ENCODE assay signal across 8 mouse cellular contexts in the genomic region with DNA sequence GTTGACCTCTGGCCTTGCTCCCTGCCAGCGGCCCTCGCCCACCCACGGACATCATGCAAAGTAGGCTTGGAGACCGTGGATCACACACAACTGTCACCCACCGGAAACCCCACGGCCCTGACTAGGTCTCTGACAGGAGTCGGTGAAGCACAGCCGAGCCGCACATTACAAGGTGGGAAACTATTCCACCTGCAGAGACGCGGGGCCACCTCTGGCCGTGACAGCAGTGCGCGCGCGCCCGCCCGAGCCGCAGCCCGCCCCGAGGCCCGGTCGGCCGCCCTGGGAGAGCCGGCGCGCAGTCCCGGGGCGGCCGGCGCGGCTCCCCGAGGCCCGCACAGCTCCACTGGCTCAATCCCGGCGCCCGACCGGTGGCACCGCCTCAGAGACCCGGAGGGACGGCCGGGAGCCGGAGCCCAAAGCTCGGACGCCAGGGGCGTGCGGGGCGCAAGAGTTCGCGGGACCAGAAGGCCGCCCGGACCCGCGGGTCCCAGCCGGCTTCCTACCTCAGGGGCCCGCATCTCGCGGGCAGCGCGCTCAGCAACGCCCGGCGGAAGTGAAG. TPM values are rescaled to one million over a fixed set of nuclear protein-coding genes. Genes with fewer than 3 reads are reported as not detected.
DNase-seq lines count a peak whose midpoint lies in the region; ATAC-seq lines count a peak whose summit lies in the region.
"Not testable (repeated sequence)": the region's sequence is repeated elsewhere in the genome, so short reads cannot be mapped to it uniquely, and the experiment has no call there.

No protein-coding gene starts in this region.

- H3K27me3 ChIP-seq in forebrain, embryonic 11.5 days (ENCODE audit: control insufficient read depth, insufficient read depth, low read length); hindbrain, embryonic 13.5 days; lung, embryonic 16.5 days (ENCODE audit: control insufficient read depth, insufficient read depth, low read depth, low read length); neural tube, embryonic 12.5 days (replicated peaks): not testable (repeated sequence)

- ATAC-seq in CD4-positive, CD25-positive, alpha-beta regulatory T cell, adult 4 months, result peak; percentile 45
- peak; percentile 78 for ATAC-seq in forebrain, embryonic 11.5 days (replicated peaks; ENCODE audit: low FRiP score)
- ATAC-seq in hindbrain, embryonic 13.5 days (ENCODE audit: low FRiP score), result peak; percentile 47
- ATAC-seq in lung, embryonic 16.5 days (ENCODE audit: low read depth), result peak; percentile 62
- ATAC-seq in neural tube, embryonic 12.5 days (ENCODE audit: low FRiP score, low read depth), result peak; percentile 81

- not testable (repeated sequence) for H3K9me3 ChIP-seq in forebrain, embryonic 11.5 days (ENCODE audit: control insufficient read depth, low read length); hindbrain, embryonic 13.5 days; lung, embryonic 16.5 days (ENCODE audit: control insufficient read depth, low read length); neural tube, embryonic 12.5 days

- H3K4me1 ChIP-seq in forebrain, embryonic 11.5 days (replicated peaks; ENCODE audit: control insufficient read depth, insufficient read depth, low read length); lung, embryonic 16.5 days (replicated peaks; ENCODE audit: control insufficient read depth, insufficient read depth, low read length): not testable (repeated sequence)
- H3K4me1 ChIP-seq in hindbrain, embryonic 13.5 days (replicated peaks), result peaks cover 21% of the 10 kb centered on the region
- H3K4me1 ChIP-seq in neural tube, embryonic 12.5 days, result peaks cover 10% of the 10 kb centered on the region; the same call in 1 of the 2 replicates

- peak; percentile 22 for DNase-seq in cerebellum, adult 11 months
- DNase-seq in forebrain, embryonic 11.5 days (ENCODE audit: low spot score), result peak; percentile 58
- DNase-seq in left cerebral cortex, adult 18-20 months (ENCODE audit: low spot score in 2 of 2), result peak; percentile 10 to 15
- DNase-seq in thymus, adult 18-20 months, result peak; percentile 30 to 33

- H3K4me2 ChIP-seq in forebrain, embryonic 11.5 days (ENCODE audit: low read depth, low read length, severe bottlenecking), result peak overlapping the region; percentile 65
- peak overlapping the region; percentile 79 for H3K4me2 ChIP-seq in hindbrain, embryonic 13.5 days
- H3K4me2 ChIP-seq in lung, embryonic 16.5 days (ENCODE audit: low read depth, low read length), result peak overlapping the region; percentile 83
- peak overlapping the region; percentile 85 for H3K4me2 ChIP-seq in neural tube, embryonic 12.5 days (replicated peaks)

- H3K36me3 ChIP-seq in forebrain, embryonic 11.5 days (ENCODE audit: control insufficient read depth, insufficient read depth, low read length); hindbrain, embryonic 13.5 days; lung, embryonic 16.5 days (ENCODE audit: control insufficient read depth, insufficient read depth, low read length); neural tube, embryonic 12.5 days: not testable (repeated sequence)

- peak overlapping the region; percentile 59 for H3K4me3 ChIP-seq in forebrain, embryonic 11.5 days (ENCODE audit: low read depth, low read length)
- H3K4me3 ChIP-seq in hindbrain, embryonic 13.5 days, result peak overlapping the region; percentile 67
- H3K4me3 ChIP-seq in lung, embryonic 16.5 days (ENCODE audit: low read length), result peak overlapping the region; percentile 80
- peak overlapping the region; percentile 65 for H3K4me3 ChIP-seq in neural tube, embryonic 12.5 days

- H3K9ac ChIP-seq in forebrain, embryonic 11.5 days (ENCODE audit: low read length), result peak overlapping the region; percentile 50
- H3K9ac ChIP-seq in hindbrain, embryonic 13.5 days, result peak overlapping the region; percentile 81
- peak overlapping the region; percentile 70 for H3K9ac ChIP-seq in lung, embryonic 16.5 days (ENCODE audit: low read length)
- H3K9ac ChIP-seq in neural tube, embryonic 12.5 days, result peak overlapping the region; percentile 65

- H3K27ac ChIP-seq in forebrain, embryonic 11.5 days (ENCODE audit: low read depth, low read length); lung, embryonic 16.5 days (ENCODE audit: low read length); neural tube, embryonic 12.5 days: not testable (repeated sequence)
- H3K27ac ChIP-seq in hindbrain, embryonic 13.5 days, result peak overlapping the region; percentile 64

- under 1% methylated on average over 51 of the region's 63 CpGs for WGBS in forebrain, embryonic 11.5 days
- WGBS in hindbrain, embryonic 13.5 days, result under 1% methylated on average over 48 of the region's 63 CpGs
- under 1% methylated on average over 50 of the region's 63 CpGs for WGBS in lung, embryonic 16.5 days
- under 1% methylated on average over 63 of the region's 63 CpGs for WGBS in neural tube, embryonic 12.5 days

RNA-seq across cellular contexts. Expression of gene Pdpr, which starts 50.5 kb away (rescaled TPM):
- polyA plus RNA-seq in CD4-positive, CD25-positive, alpha-beta regulatory T cell, adult 4 months (2017; shearing (Covaris generic)), result 10 to 100 TPM in 1 of 2 experiments, 1 to 10 TPM in 1; 7.2 to 11.4 TPM
- polyA plus RNA-seq in forebrain, embryonic 11.5 days (2014; fragmentation: Nextera tagmentation; extraction: Ambion mirVana), result 7.4 and 8.5 TPM in 2 replicates
- 11.5 and 11.7 TPM in 2 replicates for polyA plus RNA-seq in hindbrain, embryonic 13.5 days (2015; fragmentation: Nextera tagmentation; extraction: Ambion mirVana)
- 10 to 100 TPM; 28.0 to 29.3 TPM for total RNA-seq in left cerebral cortex, adult 18-20 months (2021)
- polyA plus RNA-seq in lung, embryonic 16.5 days (2015; fragmentation: Nextera tagmentation; extraction: Ambion mirVana), result 9.2 and 9.6 TPM in 2 replicates
- polyA plus RNA-seq in neural tube, embryonic 12.5 days (2016; fragmentation: Nextera tagmentation; extraction: Ambion mirVana), result 11.9 and 12.6 TPM in 2 replicates

RNA-seq across cellular contexts. Expression of gene Clec18a, which starts 52.8 kb away (rescaled TPM):
- not detected for polyA plus RNA-seq in CD4-positive, CD25-positive, alpha-beta regulatory T cell, adult 4 months (2017; shearing (Covaris generic))
- 0.36 and 0.49 TPM in 2 replicates for polyA plus RNA-seq in forebrain, embryonic 11.5 days (2014; fragmentation: Nextera tagmentation; extraction: Ambion mirVana)
- 0.97 and 1.4 TPM in 2 replicates for polyA plus RNA-seq in hindbrain, embryonic 13.5 days (2015; fragmentation: Nextera tagmentation; extraction: Ambion mirVana)
- 1 to 10 TPM; 3.6 to 5.5 TPM for total RNA-seq in left cerebral cortex, adult 18-20 months (2021)
- not detected in 2 replicates for polyA plus RNA-seq in lung, embryonic 16.5 days (2015; fragmentation: Nextera tagmentation; extraction: Ambion mirVana)
- polyA plus RNA-seq in neural tube, embryonic 12.5 days (2016; fragmentation: Nextera tagmentation; extraction: Ambion mirVana), result 1.2 and 2.2 TPM in 2 replicates
